Mouse (Mus musculus): ENCODE measurements around the gene Col24a1. TPM values are rescaled to one million over a fixed set of nuclear protein-coding genes. Genes with fewer than 3 reads are reported as not detected.
A peak's percentile ranks its signal among the peaks of the same experiment; 100 is the strongest.
"Not testable (repeated sequence)": the region's sequence is repeated elsewhere in the genome, so short reads cannot be mapped to it uniquely, and the experiment has no call there.

The Col24a1 gene
- polyA plus RNA-seq, 1 experiment from 2014 or later: 3.1 TPM

DNA sequence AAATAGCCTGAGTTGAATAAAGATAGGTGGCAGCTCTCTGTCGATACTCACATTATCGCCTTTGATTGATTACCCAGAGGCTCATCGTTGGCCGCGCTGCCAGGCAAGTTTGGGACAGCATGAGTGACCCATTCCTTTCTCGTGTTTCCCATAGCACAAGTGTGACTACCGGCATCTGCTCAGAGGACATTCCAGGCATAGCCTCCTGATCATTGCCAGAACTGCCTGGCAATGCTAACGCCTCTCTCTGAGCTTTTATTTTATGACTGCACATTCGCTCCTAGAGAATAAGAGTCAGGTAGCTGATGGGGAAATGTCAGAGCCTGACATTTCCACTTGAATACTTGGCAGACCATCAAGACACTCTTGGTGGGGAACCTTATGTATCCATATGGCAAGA, 125.5 kb downstream of the Col24a1 start:
- Histone ChIP-seq H3K36me3 (no peaks in the 10 kb centered on the region), H3K4me2 (replicated peaks) (no peak overlapping the region), H3K27me3 (replicated peaks) (no peaks in the 10 kb centered on the region), H3K9ac (no peak overlapping the region), H3K4me3 (replicated peaks) (no peak overlapping the region), H3K4me1 (replicated peaks) (no peaks in the 10 kb centered on the region), H3K27ac (no peak overlapping the region), H3K9me3 (no peaks in the 10 kb centered on the region)
- no peak for ATAC-seq
- 70% methylated on average over 9 of the region's 9 CpGs for WGBS

DNA sequence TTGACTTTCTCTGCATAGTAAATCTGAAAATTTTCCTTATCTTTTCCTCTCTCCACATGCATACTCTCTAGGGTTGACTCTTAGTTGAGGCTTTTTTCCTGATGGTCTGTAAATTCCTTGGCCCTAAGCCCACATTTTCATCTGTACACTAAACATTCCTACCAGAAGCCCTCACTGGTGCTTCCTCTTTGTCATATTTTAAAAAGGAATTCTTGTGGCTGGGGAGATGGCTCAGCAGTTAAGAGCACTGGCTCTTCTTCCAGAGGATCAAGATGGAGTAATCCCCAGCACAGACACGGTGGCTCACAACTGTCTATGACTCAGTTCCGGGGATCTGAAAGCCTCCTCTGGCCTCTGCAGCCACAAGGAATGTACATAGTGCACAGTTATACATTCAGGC, 128.1 kb downstream of the Col24a1 start:
- no peak for ATAC-seq
- Histone ChIP-seq H3K36me3 (no peaks in the 10 kb centered on the region), H3K4me1 (replicated peaks) (no peaks in the 10 kb centered on the region), H3K9ac (no peak overlapping the region), H3K9me3 (no peaks in the 10 kb centered on the region), H3K4me3 (replicated peaks) (no peak overlapping the region), H3K4me2 (replicated peaks) (no peak overlapping the region), H3K27me3 (replicated peaks) (no peaks in the 10 kb centered on the region), H3K27ac (no peak overlapping the region)
- WGBS: 32% methylated on average over 2 of the region's 2 CpGs

DNA sequence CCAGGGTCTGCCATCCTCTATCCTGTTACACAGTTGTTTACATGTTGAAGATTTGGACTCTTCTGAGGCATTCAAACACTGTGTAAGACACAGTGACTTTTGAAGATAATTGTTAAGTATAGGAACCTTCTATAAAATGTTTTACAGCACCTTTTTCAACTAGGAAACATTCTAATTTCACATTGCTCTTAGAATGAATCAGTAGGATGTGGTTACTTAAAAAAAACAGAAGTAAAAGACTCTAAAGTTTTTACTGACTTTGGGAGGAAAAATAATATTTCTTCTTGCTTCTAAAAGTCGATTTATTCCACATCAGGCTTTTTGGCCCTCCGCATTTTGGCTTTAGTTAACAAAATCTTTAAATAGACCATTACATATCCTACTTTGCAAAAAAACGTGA, 129.8 kb downstream of the Col24a1 start:
- ATAC-seq: no peak
- 86% methylated on average over 3 of the region's 3 CpGs for WGBS
- no peaks in the 10 kb centered on the region for H3K4me1 ChIP-seq (replicated peaks)
- no peak overlapping the region for H3K4me2 ChIP-seq (replicated peaks)
- no peaks in the 10 kb centered on the region for H3K27me3 ChIP-seq (replicated peaks)
- no peak overlapping the region for H3K4me3 ChIP-seq (replicated peaks)
- no peaks in the 10 kb centered on the region for H3K9me3 ChIP-seq
- no peak overlapping the region for H3K27ac ChIP-seq
- no peaks in the 10 kb centered on the region for H3K36me3 ChIP-seq
- no peak overlapping the region for H3K9ac ChIP-seq

DNA sequence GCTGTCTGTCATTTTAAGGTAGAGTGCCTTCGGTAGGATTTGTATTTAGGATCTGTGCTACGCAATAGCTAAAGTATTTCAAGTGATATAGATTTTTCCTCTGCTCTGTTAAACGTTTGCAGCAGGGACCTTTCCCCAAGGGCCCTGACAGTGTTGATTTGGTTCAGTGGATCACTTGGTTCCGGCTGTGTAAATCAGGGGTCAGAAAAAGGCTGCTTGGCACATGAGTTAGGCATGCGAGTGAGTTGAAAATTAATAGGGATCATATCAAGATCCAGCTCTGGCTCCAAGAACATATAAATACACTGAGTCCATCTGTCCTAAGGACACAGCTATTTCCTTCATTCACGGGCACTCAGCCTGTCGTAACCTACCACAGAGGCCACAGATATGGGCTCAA, 146.1 kb downstream of the Col24a1 start:
- H3K36me3 ChIP-seq: no peaks in the 10 kb centered on the region
- H3K4me3 ChIP-seq (replicated peaks): no peak overlapping the region
- H3K4me1 ChIP-seq (replicated peaks): no peaks in the 10 kb centered on the region
- no peaks in the 10 kb centered on the region for H3K27me3 ChIP-seq (replicated peaks)
- no peak overlapping the region for H3K9ac ChIP-seq
- no peak overlapping the region for H3K27ac ChIP-seq
- no peaks in the 10 kb centered on the region for H3K9me3 ChIP-seq
- 79% methylated on average over 7 of the region's 7 CpGs for WGBS
- no peak for ATAC-seq
- H3K4me2 ChIP-seq (replicated peaks): no peak overlapping the region

DNA sequence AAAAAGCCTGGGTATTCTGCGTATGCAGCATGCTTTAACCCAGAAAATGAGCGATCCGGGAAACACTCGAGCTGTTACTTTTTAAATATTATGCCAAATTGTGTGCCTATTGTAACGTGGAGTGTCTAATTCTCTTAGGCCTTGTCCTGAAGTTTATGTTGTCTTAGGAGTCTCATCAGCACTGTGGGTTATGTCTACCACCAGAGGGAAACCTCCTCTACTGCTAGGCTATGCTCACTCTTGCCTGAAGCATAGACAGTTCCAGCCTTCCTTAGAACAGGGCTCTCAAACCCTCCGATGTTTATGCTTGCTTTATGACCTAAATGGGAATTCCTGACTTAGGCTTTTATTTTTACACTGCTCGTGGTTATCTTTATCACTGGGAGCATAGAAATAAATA, 146.8 kb downstream of the Col24a1 start:
- no peak for ATAC-seq
- 80% methylated on average over 7 of the region's 7 CpGs for WGBS
- Histone ChIP-seq H3K4me2 (replicated peaks) (no peak overlapping the region), H3K9ac (no peak overlapping the region), H3K27me3 (replicated peaks) (no peaks in the 10 kb centered on the region), H3K36me3 (no peaks in the 10 kb centered on the region), H3K27ac (no peak overlapping the region), H3K4me3 (replicated peaks) (no peak overlapping the region), H3K4me1 (replicated peaks) (no peaks in the 10 kb centered on the region), H3K9me3 (no peaks in the 10 kb centered on the region)

DNA sequence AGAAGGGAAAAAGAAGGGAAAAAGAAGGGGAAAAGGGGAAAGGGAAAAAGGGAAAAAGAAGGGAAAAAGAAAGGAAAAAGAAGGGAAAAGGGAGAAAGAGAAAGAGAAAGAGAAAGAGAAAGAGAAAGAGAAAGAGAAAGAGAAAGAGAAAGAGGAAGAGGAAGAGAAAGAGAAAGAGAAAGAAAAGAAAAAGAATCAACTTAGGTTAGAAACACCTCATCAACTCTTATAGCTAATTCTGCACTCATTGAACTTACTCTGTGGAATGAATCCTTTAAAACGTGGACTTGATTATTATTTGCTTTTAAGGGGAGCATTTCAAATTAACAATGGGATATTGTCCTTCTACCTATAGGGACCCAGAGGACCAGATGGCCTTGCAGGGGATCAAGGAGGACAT, 148.7 kb downstream of the Col24a1 start:
- ATAC-seq: no peak
- H3K36me3 ChIP-seq: no peaks in the 10 kb centered on the region
- H3K27ac ChIP-seq: no peak overlapping the region
- H3K9me3 ChIP-seq: no peaks in the 10 kb centered on the region
- H3K9ac ChIP-seq: no peak overlapping the region
- no peaks in the 10 kb centered on the region for H3K4me1 ChIP-seq (replicated peaks)
- 51% methylated on average over 1 of the region's 1 CpGs for WGBS
- H3K4me3 ChIP-seq (replicated peaks): no peak overlapping the region
- no peaks in the 10 kb centered on the region for H3K27me3 ChIP-seq (replicated peaks)
- no peak overlapping the region for H3K4me2 ChIP-seq (replicated peaks)

DNA sequence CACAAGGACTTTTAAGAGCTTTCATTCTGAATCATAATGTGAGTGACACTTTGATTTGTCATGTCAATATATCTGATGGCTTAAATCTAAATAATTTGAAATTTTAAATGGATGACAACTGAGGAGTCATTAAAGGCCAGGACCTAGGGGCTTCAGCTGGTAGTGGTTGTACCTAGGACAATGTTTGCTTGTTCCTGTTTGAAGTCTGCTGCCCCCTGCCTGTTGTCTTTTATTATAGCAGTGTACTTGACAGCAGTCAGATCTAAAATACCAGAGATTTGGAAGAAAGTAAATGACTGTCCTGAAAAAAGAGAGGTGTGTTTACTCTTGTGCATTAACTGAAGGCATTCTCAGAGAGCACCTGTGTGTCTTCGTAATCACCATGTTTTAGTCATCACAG, 150.0 kb downstream of the Col24a1 start:
- Histone ChIP-seq H3K4me1 (replicated peaks) (no peaks in the 10 kb centered on the region), H3K9ac (no peak overlapping the region), H3K27me3 (replicated peaks) (no peaks in the 10 kb centered on the region), H3K9me3 (no peaks in the 10 kb centered on the region), H3K36me3 (no peaks in the 10 kb centered on the region), H3K4me2 (replicated peaks) (no peak overlapping the region), H3K27ac (no peak overlapping the region), H3K4me3 (replicated peaks) (no peak overlapping the region)
- ATAC-seq: no peak
- WGBS: 71% methylated on average over 1 of the region's 1 CpGs

DNA sequence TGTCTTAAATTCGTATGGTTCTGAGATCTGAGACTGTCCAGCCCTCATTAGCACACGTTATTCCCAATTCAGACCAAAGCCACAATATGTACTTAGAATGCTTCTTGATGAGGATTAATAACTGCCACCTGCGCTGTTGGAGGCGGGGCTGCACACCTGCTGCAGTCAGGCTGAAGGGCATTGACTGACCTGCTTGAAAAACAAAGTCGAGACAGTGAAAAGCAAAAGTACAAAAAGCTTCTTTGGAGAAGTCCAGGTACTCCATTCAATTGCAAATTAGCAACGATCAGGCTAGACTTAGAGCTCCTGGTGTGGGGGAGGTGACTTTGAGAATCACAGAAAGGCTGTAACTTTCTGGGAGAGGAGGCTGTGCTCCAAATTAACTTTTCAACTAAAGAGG, 150.9 kb downstream of the Col24a1 start:
- H3K27ac ChIP-seq; H3K9ac ChIP-seq; H3K9me3 ChIP-seq; H3K4me3 ChIP-seq (replicated peaks); H3K36me3 ChIP-seq; H3K4me2 ChIP-seq (replicated peaks); ATAC-seq; H3K27me3 ChIP-seq (replicated peaks); H3K4me1 ChIP-seq (replicated peaks): not testable (repeated sequence)
- 80% methylated on average over 6 of the region's 6 CpGs for WGBS

DNA sequence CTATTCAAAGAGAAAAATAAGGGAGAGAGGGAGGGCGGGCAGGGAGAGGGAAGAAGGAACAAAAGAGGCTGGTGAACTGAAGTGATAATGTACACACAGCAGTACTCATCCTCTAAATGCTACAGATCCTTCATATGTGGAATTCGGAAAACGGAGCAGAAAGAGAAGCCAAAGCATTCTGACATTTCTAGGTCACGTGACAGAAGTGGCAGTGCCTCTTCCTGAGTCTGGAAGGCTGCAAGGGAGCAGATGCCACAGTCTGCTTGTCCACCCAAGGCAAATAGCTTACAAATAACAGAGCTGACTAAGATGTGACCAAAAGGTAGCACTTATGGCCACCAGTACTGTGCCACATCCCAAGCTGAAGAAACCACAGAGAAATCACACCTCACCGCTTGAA, 164.8 kb downstream of the Col24a1 start:
- Histone ChIP-seq H3K4me1 (replicated peaks) (no peaks in the 10 kb centered on the region), H3K27me3 (replicated peaks) (no peaks in the 10 kb centered on the region), H3K9ac (no peak overlapping the region), H3K36me3 (no peaks in the 10 kb centered on the region), H3K9me3 (no peaks in the 10 kb centered on the region), H3K27ac (no peak overlapping the region), H3K4me2 (replicated peaks) (no peak overlapping the region), H3K4me3 (replicated peaks) (no peak overlapping the region)
- no peak for ATAC-seq
- WGBS: 74% methylated on average over 5 of the region's 5 CpGs

DNA sequence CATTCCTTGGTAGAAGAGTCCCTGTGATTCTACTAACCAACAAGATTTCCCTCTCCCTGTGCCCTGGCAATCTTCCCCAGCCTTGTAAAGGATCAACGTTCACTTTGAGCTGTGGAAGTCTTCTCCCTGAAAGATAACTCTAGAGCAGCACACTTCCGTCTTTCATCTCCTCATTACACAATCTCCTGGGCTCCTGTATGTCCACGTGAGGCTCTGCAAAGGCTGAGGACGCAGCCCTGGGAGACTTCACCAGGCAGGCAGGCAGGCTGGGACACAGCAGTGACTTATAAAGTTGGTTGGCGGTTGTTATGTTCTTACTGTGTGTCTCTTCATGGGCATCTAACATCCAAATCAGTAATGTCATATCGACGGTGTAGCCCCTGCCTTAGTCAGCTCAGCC, 170.1 kb downstream of the Col24a1 start:
- H3K27me3 ChIP-seq (replicated peaks): no peaks in the 10 kb centered on the region
- no peak for ATAC-seq
- H3K9ac ChIP-seq: no peak overlapping the region
- H3K4me3 ChIP-seq (replicated peaks): no peak overlapping the region
- no peaks in the 10 kb centered on the region for H3K9me3 ChIP-seq
- no peak overlapping the region for H3K4me2 ChIP-seq (replicated peaks)
- no peak overlapping the region for H3K27ac ChIP-seq
- WGBS: 64% methylated on average over 7 of the region's 7 CpGs
- no peaks in the 10 kb centered on the region for H3K4me1 ChIP-seq (replicated peaks)
- no peaks in the 10 kb centered on the region for H3K36me3 ChIP-seq

DNA sequence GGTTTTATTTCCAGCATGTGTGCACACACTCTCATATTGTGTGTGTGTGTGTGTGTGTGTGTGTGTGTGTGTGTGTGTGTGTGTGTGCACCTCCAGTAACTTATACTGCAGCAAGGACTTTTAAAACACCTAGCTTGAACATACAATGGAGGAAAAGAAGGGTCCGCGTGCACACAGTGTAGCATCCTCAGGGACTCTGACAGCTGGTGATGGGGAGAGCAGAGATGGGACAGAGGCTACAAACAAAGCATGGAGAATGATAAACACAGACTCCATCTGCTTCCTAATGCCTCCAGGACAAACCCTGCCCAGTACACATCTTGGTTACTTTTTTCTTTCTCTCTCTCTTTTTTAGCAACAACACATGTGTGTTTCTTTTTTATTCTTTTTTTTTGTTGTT, 171.5 kb downstream of the Col24a1 start:
- H3K9me3 ChIP-seq: no peaks in the 10 kb centered on the region
- H3K36me3 ChIP-seq: no peaks in the 10 kb centered on the region
- no peaks in the 10 kb centered on the region for H3K27me3 ChIP-seq (replicated peaks)
- ATAC-seq: no peak
- no peak overlapping the region for H3K4me2 ChIP-seq (replicated peaks)
- no peak overlapping the region for H3K9ac ChIP-seq
- no peak overlapping the region for H3K27ac ChIP-seq
- 49% methylated on average over 2 of the region's 2 CpGs for WGBS
- H3K4me3 ChIP-seq (replicated peaks): no peak overlapping the region
- H3K4me1 ChIP-seq (replicated peaks): no peaks in the 10 kb centered on the region

DNA sequence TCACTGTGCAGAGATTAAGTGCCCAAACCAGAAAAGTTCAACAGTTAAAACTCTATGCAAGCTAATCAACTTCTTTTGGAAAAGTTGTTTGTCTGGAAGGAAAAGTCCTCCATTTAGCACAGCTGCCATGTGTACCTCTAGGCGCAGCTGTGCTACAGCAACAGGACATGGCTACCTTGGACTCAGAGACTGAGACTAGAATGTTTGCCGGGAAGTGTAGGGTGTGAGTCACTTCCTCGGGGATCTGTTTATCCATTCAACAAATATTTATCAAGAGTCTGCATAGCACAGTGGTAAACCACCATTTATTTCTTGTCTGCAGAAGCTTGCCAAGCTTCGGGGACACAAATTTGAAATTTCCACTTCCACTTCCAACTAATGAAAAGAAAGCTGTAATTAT, 178.8 kb downstream of the Col24a1 start:
- no peaks in the 10 kb centered on the region for H3K4me1 ChIP-seq (replicated peaks)
- no peak overlapping the region for H3K9ac ChIP-seq
- no peak overlapping the region for H3K27ac ChIP-seq
- H3K4me2 ChIP-seq (replicated peaks): no peak overlapping the region
- no peaks in the 10 kb centered on the region for H3K9me3 ChIP-seq
- H3K27me3 ChIP-seq (replicated peaks): no peaks in the 10 kb centered on the region
- no peaks in the 10 kb centered on the region for H3K36me3 ChIP-seq
- 30% methylated on average over 4 of the region's 4 CpGs for WGBS
- no peak overlapping the region for H3K4me3 ChIP-seq (replicated peaks)
- 0 out of 2 replicates have a peak, but pooled peaks have one; percentile 69 for ATAC-seq

DNA sequence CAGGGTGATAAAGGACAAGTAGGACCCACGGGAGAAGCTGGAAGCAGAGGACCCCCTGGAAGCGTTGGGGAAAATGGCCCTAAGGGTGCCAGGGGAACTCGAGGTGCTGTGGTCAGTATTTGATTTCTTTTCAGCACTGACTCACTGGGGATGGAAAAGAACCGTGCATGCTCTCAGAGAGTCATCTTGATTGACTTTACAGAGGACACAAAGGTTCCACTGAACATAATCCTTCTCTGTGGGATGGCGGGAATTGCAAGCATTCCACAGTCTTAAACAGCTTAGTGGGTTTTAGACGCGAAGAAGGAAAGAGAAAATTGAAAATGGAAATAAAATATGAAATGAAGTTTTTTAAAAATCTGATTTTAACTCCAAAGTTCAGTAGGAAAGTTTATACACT, 181.9 kb downstream of the Col24a1 start:
- ATAC-seq: no peak
- WGBS: 79% methylated on average over 7 of the region's 7 CpGs

DNA sequence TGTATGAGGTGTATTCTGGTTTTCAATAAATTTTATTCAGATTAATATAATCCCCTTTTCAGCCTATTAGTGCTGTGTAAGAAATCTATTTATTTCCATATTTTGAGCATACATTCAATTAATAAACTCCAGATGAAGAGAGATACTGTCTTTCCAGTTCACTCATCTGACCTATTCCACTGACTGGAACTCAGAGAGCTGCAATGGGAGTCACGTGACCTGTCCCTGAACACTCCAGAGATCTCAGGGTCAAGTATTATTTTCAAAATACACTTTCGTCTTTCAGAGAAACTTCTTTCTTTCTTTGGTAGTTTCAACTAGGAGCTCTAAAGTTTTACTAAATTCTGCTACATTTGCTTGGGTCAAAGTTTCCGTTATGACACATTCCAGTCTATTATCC, 184.4 kb downstream of the Col24a1 start:
- 79% methylated on average over 3 of the region's 3 CpGs for WGBS
- Histone ChIP-seq H3K27me3 (replicated peaks) (no peaks in the 10 kb centered on the region), H3K9me3 (no peaks in the 10 kb centered on the region), H3K36me3 (no peaks in the 10 kb centered on the region), H3K4me3 (replicated peaks) (no peak overlapping the region), H3K9ac (no peak overlapping the region), H3K27ac (no peak overlapping the region), H3K4me2 (replicated peaks) (no peak overlapping the region), H3K4me1 (replicated peaks) (no peaks in the 10 kb centered on the region)
- ATAC-seq: no peak

More for the DNA sequence above, 181.9 kb downstream of the Col24a1 start:
- H3K9ac ChIP-seq: no peak overlapping the region
- H3K36me3 ChIP-seq: no peaks in the 10 kb centered on the region
- H3K4me2 ChIP-seq (replicated peaks): no peak overlapping the region
- H3K9me3 ChIP-seq: no peaks in the 10 kb centered on the region
- H3K27ac ChIP-seq: no peak overlapping the region
- no peaks in the 10 kb centered on the region for H3K4me1 ChIP-seq (replicated peaks)
- H3K4me3 ChIP-seq (replicated peaks): no peak overlapping the region
- no peaks in the 10 kb centered on the region for H3K27me3 ChIP-seq (replicated peaks)
